Mouse (Mus musculus) liver, adult (tissue): ENCODE measurements around the gene Abr.

ENCODE experiments used
- GATA4 ChIP-seq: IDR thresholded peaks from 2 replicates; pipeline ENCODE4 v1.6.1; 2014; ENCODE audit warnings: mild to moderate bottlenecking, low read length; ENCODE audit not compliant: insufficient replicate concordance

Gene Abr

DNA sequence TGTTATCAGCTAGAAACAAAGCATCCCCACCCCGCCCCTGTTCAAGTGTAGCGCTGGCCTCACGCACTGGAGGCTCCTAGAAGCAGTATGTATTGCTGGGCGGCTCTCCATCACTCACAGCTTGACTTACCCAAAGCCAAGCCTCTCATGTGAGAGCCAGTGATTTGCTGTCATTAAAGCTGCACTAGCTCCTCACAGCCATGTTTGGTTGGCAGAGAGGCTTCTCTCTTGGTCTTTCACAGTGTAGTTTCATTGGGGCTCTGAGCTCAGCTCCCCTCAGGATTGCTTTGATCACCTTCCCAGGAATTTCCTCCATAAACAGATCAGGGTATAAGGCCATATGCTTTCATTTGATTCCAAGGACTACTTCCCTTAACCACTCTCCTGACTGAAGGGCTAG is 208.9 kb downstream of the Abr start:
- TF ChIP-seq GATA4 = no peak

DNA sequence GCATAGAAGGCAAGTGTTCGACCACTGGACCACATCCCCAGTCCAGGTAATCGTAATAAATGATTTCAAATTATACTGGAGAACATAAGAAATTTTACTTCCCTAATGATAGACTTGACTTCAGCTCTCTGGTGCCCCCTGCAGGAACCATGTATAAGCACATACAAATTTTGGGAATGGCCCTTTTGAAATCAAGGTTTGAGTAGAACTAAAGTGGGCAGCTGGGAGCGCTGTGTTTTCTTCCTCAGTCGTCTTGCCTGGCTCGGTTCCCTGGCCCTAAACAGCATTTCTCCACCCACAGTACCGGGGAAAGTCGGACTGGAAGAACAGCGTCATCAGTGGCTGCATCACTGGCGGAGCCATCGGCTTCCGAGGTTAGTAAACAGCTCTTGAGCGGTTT is 211.3 kb downstream of the Abr start:
- no peak for TF ChIP-seq GATA4

DNA sequence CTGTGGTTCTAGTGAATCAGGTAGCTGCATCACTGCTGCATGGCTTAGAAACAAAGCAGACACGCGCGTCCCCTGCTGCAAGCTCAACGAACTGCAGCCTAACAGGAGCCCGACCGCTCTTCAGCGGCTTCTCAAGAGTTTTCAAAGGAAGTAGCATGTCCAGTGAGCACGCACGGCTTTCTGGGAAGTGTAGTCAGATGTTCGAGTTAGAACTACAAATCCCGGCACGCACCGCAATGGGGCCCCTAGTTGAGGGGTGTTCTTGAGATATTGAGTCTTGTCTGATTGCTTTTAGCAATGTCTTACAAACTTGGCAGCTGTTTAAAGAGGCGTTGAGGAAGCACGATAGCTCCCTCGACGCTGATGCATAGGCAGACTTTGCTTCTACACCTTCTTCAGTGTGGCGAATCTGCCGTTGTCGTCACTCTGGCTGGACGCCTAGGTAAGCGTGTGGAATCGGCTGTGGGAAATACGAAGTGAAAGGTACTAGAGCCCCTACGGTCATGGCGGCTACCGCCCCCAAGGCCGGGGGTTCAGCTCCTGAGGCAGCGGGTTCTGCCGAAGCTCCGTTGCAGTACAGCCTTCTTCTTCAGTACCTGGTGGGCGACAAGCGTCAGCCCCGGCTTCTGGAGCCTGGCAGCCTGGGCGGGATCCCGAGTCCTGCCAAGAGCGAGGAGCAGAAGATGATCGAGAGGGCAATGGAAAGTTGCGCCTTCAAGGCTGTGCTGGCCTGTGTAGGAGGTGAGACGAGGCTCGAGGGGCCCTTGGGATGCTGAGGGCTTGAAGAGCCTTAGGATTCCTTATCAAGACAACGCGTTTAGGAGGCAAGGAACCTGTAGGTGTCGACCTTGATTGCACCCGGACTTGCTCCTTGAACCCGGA is 215.2 kb downstream of the Abr start, which contains the start of gene Timm22:
Gene Timm22, plus strand, starts transcription at position 251 of the 882 bp plus-strand sequence.
- no peak for TF ChIP-seq GATA4

DNA sequence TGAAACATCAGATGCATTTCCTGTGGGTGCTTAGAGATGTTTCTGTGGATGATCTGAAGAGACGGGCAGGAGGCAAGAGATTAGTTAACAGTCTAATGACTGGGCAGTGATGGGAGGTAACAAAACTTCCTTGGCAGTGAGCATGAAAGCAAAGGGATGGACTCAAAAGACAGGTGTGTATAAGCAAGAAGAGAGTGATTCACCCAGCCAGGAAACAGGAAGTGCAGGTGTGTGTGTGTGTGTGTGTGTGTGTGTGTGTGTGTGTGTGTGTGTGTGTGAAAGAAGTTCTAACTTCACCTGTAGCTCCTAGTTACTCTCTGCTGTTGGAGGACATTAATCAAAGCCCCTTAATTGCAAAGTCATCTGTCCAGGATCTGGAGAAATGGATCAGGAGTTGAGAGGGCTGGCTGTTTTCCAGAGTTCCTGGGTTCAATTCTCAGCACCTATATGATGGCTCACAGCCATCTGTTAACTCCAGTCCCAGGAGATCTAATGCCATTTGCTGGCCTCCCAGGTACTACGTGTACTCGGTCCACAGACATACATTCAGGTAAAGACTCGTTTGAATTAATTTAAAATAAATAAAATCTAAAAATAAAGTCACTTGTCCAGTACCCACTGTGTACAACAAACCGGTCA is 216.4 kb downstream of the Abr start:
- no peak for TF ChIP-seq GATA4

DNA sequence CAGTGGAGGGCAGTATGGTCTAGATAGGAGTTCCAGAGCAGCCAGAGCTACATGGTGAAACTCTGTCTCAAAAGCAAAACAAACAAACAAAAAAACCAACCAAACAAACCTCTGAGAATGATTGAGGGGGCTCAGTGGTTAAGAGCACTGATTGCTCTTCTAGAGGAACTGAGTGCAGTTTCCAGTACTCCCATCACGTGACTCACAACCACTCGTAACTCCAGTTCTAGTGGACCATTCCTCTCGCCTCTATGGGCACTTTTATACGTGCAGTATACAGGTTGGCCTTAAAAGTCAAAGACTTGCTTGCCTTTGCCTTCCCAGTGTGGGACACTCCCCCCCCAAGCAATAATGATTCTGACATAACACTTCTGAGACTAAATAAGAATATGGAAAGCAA is 217.0 kb downstream of the Abr start:
- no peak for TF ChIP-seq GATA4

DNA sequence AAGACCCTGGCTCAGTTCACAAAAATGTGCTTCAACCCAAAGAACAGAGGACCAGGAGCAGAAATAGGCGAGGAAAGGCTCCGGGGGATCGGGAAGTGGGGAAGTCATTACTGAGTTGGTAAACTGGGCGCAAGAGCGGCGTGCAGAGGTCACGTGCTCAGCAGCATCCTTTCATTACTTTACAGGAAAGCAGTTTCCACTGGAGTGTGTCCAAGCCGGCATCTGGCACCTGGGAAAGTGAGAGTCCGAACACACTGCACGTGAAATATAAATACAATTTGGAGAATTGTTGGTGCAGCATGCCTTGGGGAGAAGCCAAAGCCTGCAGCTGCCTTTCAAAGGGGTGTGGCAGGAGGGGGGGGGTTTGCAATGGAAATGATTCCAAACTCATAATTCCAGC is 220.7 kb downstream of the Abr start:
- no peak for TF ChIP-seq GATA4

DNA sequence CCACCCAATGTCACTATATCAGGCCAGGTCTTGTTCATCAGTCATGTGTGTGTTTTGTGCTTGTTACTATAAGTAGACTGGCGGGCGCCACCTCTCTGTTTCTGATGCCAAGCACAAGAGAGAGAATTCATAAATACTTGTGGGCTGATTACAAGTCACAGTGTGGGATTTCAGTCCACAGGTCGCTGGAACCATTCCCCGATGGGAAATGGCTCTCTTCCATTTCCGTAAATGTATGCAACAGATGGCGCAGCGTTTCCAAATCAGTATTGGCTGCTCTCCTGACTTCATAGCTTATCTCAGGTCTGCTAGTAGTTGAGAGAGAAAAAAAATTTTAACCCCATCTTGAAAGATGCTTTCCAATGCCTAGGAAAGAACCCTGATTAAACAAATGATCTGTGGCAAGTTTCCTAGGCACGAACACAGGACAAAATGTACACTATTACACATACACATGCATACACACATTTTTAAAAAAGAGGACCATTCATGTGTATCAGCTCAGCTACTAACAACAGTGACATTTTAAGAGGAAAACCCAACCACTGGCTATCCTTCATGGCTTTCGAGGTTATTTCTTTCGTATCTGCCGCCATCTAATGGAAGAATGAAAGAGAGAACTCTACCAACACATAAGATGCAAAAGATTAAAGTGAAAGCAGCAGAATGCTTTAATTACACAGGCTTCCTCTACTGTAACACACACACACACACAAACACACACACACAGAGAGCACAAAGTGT is 222.4 kb downstream of the Abr start:
- TF ChIP-seq GATA4 = 0 out of 2 replicates have a peak, but pooled peaks have one; percentile 18

DNA sequence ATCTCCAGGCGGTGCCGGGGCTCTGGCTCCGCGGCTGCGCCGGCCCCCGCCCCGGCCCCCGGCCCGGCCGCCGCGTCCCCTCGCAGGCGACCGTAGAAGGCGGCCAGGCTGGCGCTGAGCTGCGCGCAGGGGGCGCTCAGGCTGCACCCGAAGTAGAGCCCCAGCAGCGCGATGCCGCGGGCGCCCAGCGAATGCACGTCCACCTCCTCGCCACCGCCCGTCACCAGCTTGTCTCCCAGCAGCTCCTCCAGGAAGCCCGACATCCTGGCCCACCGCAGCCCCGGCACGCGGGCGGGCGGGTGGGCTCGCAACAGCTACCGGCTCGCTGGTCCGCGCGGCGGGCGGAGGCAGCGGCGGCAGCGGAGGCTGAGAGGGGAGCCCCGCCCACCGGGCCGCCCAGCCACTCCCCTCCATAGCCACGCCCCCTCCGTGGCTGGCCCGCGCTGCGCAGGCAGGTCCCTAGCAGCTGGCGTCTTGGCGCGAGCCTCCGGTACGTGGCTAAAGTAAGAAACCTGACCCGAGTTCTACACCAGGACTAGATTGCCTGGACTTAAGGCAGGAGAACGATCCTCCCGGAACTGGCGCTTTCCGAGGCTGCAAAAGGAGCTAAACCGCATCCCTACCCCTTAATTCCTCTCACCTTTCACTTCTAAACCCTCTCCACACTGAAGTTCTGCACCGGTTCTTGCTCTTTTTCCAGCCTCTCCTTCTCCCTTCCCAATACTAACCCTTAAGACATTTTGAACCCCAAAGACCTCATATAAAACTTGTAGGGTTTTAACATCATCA is 223.1 kb downstream of the Abr start, which contains the start of gene Nxn:
Gene Nxn, minus strand, starts transcription at position 343 of the 789 bp plus-strand sequence.
- TF ChIP-seq GATA4 = no peak

DNA sequence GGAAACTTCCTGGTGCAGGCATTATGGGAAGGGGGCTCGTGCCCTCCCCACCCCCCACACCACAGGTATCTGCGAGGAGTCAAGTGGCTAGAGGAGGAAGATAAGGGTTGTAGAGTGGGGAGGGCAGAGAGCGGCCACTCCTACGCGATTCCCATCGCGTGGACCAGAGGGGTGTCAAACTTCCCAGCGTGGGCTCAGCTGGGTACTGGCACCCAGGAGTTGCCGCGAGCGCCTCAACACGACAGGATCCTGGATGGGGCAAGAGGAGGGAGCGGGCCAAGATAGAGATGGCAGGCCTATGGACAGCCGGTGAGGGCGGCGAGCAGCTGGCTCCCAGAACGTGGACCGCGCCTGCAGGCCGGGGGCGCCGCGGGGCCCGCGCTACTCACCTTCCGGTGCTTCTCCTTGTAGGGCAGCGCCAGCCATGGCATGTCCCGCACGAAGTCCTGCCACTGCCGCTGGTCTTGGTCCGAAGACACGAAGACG is 223.8 kb downstream of the Abr start:
- TF ChIP-seq GATA4 = no peak

DNA sequence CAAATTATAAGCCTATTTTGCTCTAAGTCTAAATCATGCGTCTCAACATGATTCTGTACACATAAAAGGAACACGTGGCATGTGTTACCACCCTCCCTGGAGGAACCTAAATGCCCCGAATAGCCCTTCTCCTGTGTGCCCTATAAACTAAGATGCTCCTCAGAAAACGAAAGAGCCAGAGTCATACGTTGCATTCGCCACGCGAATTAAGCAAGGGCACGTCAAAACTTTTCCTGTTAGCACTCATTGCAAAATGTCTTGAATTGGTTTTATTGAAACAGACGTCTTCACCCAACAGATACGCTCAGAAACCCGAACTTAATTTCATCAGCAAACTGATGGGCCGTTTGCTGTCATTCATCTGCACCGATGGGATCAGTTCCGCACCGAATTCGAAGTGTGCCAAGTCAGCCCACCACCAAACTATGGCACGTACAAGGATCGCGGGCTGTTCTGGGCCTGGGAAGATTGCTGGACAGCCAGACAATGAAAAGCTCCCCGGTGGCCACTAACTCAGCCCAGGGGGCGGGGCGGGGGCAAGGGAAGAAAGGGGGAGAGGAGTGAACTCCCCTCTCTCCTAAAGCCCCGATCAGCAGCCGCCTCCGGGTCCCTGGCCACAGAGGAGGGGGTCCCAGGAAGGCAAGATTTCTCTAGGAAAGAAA is 224.3 kb downstream of the Abr start:
- TF ChIP-seq GATA4 = no peak

DNA sequence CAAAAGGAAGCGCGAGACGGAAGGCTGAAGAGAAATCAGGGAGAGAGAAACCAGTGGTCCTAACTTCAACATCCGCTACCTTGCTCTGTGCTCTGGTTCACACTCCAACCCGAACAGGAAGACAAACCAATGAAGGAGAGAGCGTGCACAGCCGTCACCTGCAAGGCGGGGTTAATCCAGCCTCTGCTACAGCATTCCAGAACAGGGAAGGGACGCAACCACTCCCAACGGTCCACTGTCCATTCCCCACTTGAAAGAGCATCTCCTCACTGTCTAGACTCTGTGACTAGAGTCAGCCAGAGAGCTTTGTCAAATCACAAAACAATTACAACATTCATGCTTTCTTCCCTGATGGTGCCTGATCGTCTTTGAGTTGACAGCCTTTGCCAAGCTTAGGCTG is 229.1 kb downstream of the Abr start:
- TF ChIP-seq GATA4 = no peak

DNA sequence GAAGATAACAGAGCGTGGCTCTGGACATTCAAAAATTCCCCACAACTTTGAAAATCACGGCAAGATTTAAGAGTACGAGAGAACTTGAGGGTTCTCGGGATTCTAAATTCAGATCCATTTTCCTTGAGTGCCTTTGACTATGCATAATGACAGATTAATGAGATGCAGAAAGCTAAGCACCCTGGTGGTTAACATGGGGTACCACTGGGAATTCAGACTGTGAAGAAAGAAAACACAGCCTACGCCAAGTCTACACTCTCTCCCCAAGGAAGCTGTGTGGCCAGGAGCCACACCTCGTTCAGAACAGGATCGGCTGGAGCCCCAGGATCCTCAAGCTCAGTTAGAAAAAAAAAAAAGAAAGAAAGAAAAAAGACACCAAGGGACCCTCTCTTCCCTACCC is 229.6 kb downstream of the Abr start:
- no peak for TF ChIP-seq GATA4

DNA sequence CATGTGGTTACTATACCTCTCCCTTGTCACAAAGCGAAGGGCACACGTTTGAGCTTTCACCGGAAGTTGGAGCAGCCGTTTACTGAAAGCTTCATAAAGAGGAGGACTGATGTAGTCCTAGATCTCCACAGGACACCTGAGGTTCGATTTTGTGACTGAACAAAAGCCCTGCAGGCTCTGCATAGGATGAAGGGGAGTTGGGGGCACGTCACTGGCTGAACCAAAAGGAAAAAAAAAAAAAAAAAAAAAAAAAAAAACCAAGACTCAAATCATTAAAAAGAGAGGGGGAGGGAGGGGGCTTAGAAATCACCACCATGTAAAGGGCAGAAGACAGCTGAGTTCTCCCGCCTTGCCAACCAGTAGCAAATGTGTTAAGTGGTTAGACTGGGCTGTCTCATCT is 233.4 kb downstream of the Abr start:
- TF ChIP-seq GATA4 = no peak

DNA sequence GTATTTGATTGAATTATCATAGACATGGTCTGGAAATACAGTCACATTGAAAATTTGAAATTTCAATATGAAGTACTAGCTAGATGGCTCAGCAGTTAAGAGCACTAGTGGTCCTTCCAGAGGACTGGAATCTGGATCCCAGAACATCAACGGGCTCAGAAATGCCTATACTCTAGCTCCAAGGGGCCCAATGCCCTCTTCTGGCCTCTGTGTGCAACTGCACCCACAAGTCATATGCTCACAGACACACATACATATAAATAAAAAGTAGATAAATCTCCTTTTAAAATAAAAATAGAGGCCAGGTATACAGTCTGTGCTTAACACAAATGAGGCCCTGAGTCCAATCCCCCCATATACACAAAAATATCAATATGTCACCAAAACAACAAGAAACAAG is 235.0 kb downstream of the Abr start:
- TF ChIP-seq GATA4 = no peak
